Mouse (Mus musculus) E14TG2a.4 (cell line): ENCODE measurements around the gene Cdsn.

Source experiments
- H3K27me3 ChIP-seq: 2 replicates; pipeline ENCODE4 v1.6.1; 2014; ENCODE audit warnings: low read length, control low read depth; ENCODE audit not compliant: insufficient read depth
- H3K36me3 ChIP-seq: 2 replicates; pipeline ENCODE4 v1.6.1; 2014; ENCODE audit warnings: low read length, control low read depth; ENCODE audit not compliant: insufficient read depth
- H3K4me1 ChIP-seq: replicated peaks from 2 replicates; pipeline ENCODE4 v1.6.1; 2014; ENCODE audit warnings: low read depth, low read length, control low read depth
- H3K4me3 ChIP-seq: replicated peaks from 2 replicates; pipeline ENCODE4 v1.5.1; 2014; ENCODE audit warnings: mild to moderate bottlenecking, low read length
- H3K9me3 ChIP-seq: 2 replicates; pipeline ENCODE4 v1.6.1; 2014; ENCODE audit warnings: low read length, control low read depth
- CTCF ChIP-seq: conservative IDR thresholded peaks from 2 replicates; pipeline ENCODE4 v1.5.1; 2014; ENCODE audit warnings: low read length
- NANOG ChIP-seq: IDR thresholded peaks from 2 replicates; pipeline ENCODE4 v1.6.1; 2014; ENCODE audit warnings: borderline replicate concordance, low read length, mixed read lengths
- POU5F1 ChIP-seq: IDR thresholded peaks from 2 replicates; pipeline ENCODE4 v1.6.1; 2014; ENCODE audit warnings: low read length, borderline replicate concordance

Gene Cdsn

DNA sequence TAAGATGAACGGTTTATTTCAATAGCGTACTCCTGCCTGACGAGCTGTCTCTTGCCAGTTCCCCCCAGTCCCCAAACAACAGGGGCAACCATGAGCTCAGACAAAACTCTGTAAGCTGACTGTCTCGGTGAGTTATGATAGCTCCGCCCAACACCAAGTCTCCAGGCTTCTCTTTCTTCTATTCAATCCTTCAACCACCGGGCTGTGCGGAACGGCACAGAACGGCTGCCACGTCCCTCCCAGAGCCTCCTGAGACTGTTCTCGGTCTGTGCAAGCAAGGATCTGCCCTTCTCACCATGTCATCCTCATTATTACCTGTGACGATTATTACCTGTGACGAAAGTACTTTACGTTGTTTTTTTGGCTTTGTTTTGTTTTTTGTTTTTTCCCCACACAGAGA is 18.9 kb downstream of the Cdsn start:
- Histone ChIP-seq H3K9me3 (no peaks in the 10 kb centered on the region), H3K4me1 (peaks cover 32% of the 10 kb centered on the region), H3K4me3 (no peak overlapping the region), H3K36me3 (no peaks in the 10 kb centered on the region), H3K27me3 (peaks cover 33% of the 10 kb centered on the region)
- TF ChIP-seq NANOG (no peak), POU5F1 (no peak), CTCF (no peak)

DNA sequence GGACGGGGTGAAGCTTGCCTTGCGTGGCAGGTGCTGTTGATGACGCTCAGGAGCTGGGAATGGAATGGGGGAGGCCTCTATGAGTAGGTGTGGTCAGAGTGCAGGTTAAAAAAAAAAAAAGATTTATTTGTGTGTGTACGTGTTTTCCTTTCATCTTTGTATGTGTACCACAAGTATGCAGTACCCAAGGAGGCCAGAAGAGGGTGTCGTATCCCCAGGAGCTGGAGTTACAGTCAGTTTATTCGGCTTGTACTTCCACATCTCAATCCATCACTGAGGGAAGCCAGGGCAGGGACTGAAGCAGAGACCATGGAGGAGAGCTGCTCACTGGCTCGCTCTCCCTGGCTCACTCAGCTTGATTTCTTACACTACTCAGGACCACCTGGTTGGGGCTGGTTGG is 19.5 kb downstream of the Cdsn start:
- H3K4me1 ChIP-seq = peaks cover 36% of the 10 kb centered on the region
- peaks cover 38% of the 10 kb centered on the region for H3K27me3 ChIP-seq
- H3K9me3 ChIP-seq = no peaks in the 10 kb centered on the region
- TF ChIP-seq NANOG (no peak), CTCF (peak; percentile 71), POU5F1 (no peak)
- H3K4me3 ChIP-seq = no peak overlapping the region
- no peaks in the 10 kb centered on the region for H3K36me3 ChIP-seq

- no peak for TF ChIP-seq POU5F1
- TF ChIP-seq CTCF = peak; percentile 98
- no peak for TF ChIP-seq NANOG
- Histone ChIP-seq H3K36me3 (no peaks in the 10 kb centered on the region), H3K9me3 (peaks cover 7% of the 10 kb centered on the region), H3K4me1 (peaks cover 11% of the 10 kb centered on the region), H3K27me3 (peaks cover 14% of the 10 kb centered on the region), H3K4me3 (no peak overlapping the region)
Measured at GRCm38 (mm10) chr17:35578211-35578610, 26.3 kb downstream of the Cdsn start.

GRCm38 (mm10) chr17:35582900-35583299 is 31.0 kb downstream of the Cdsn start:
- H3K9me3 ChIP-seq = peaks cover 14% of the 10 kb centered on the region
- no peak overlapping the region for H3K4me3 ChIP-seq
- TF ChIP-seq CTCF (peak; percentile 56), POU5F1 (no peak)
- H3K4me1 ChIP-seq = peaks cover 13% of the 10 kb centered on the region
- H3K36me3 ChIP-seq = no peaks in the 10 kb centered on the region
- no peaks in the 10 kb centered on the region for H3K27me3 ChIP-seq

DNA sequence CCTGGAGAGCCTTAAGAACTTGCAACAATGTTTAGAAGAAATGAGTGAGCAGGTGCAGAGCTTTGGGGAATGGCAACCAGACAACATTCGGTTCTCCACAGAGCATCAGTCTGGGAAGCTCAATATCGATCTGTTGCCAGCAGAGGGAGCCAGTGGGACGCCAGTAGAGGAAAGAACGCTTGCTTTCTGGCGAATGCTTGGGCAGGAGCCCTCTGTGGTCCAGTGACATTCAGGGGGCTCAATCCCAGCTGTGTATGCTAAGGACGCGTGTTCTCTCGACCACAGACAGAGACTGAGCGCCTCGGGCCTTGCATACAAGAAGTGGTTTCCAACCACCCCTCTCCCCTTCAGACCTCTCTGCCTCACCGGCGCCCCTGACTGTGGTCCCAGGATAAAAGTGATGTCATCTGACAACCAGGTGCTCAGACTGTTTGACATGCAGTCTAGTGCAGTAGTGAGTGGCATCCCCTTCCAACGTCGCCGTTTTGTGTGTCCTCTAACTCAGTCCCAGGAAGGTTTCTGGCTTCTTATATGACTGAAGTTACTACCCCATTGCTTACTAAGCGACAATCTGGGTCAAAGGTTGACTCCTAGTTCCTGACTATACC is 32.5 kb downstream of the Cdsn start:
- Histone ChIP-seq H3K4me3 (no peak overlapping the region), H3K9me3 (peaks cover 10% of the 10 kb centered on the region), H3K4me1 (peaks cover 19% of the 10 kb centered on the region), H3K27me3 (no peaks in the 10 kb centered on the region), H3K36me3 (no peaks in the 10 kb centered on the region)
- TF ChIP-seq CTCF = peak; percentile 54
- TF ChIP-seq POU5F1 = no peak

DNA sequence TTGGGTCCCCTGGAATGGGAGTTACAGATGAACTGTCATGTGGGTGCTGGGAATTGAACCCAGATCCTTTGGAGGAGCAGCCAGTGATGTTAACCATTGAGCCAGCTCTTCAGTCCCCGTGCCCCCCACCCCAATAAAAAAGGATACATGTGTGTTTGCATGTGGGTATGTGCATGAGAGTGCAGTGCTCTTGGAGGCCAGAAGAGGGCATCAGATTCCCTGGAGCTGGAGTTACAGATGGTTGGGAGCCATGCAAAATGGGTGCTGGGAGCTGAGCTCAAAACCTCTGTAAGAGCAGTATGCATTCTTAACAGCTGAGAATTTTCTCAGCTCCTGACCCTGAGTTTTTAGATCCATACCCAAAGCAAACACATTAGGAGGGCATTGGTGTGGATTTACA is 35.4 kb downstream of the Cdsn start:
- H3K27me3 ChIP-seq = no peaks in the 10 kb centered on the region
- TF ChIP-seq NANOG = no peak
- peak; percentile 30 for TF ChIP-seq CTCF
- H3K4me1 ChIP-seq = peaks cover 42% of the 10 kb centered on the region
- no peak overlapping the region for H3K4me3 ChIP-seq
- no peaks in the 10 kb centered on the region for H3K36me3 ChIP-seq
- H3K9me3 ChIP-seq = peaks cover 6% of the 10 kb centered on the region

- Histone ChIP-seq H3K4me1 (peaks cover 49% of the 10 kb centered on the region), H3K36me3 (no peaks in the 10 kb centered on the region), H3K9me3 (peaks cover 6% of the 10 kb centered on the region), H3K27me3 (no peaks in the 10 kb centered on the region), H3K4me3 (no peak overlapping the region)
- TF ChIP-seq NANOG = no peak
- no peak for TF ChIP-seq POU5F1
- TF ChIP-seq CTCF = no peak
Measured at GRCm38 (mm10) chr17:35588387-35588786, 36.5 kb downstream of the Cdsn start.

GRCm38 (mm10) chr17:35590410-35591218 is 38.7 kb downstream of the Cdsn start:
- no peaks in the 10 kb centered on the region for H3K27me3 ChIP-seq
- H3K4me1 ChIP-seq = peaks cover 63% of the 10 kb centered on the region
- H3K36me3 ChIP-seq = no peaks in the 10 kb centered on the region
- H3K9me3 ChIP-seq = peaks cover 6% of the 10 kb centered on the region
- TF ChIP-seq POU5F1 = no peak
- peak; percentile 98 for TF ChIP-seq CTCF
- no peak for TF ChIP-seq NANOG
- peak overlapping the region; percentile 39; the same call in 1 of the 2 replicates for H3K4me3 ChIP-seq

DNA sequence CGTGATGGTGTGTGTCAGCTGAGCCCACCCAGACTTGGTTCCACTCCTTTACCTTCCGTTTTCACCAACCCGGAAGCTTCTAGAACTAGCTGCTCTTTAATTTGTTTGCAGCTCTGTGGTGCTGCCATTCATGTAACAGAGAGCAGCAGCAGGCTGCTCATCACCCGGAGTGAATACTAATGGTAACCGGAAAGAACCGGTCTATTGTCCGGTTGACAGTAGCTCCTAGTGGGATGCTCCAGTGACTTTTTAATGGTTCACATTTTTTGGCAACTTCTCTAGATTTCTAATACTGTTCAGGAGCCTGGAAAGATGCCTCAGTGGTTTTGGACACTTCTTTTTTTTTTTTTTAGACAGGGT is 39.3 kb downstream of the Cdsn start:
- Histone ChIP-seq H3K9me3 (peaks cover 7% of the 10 kb centered on the region), H3K4me3 (no peak overlapping the region), H3K36me3 (no peaks in the 10 kb centered on the region), H3K4me1 (peaks cover 61% of the 10 kb centered on the region), H3K27me3 (no peaks in the 10 kb centered on the region)
- TF ChIP-seq POU5F1 (no peak), NANOG (no peak), CTCF (no peak)
